Mouse (Mus musculus) adrenal gland, postnatal 25 days (tissue): ENCODE results near the gene Ifnz. TPM values are rescaled to one million over a fixed set of nuclear protein-coding genes. Genes with fewer than 3 reads are reported as not detected.
"Not testable (repeated sequence)": the region's sequence is repeated elsewhere in the genome, so short reads cannot be mapped to it uniquely, and the experiment has no call there.

Experiments used
- DNase-seq: peaks from one replicate; pipeline ENCODE4 v3.0.0; 2021; ENCODE audit warnings: mixed read lengths
- total RNA-seq: library from RNA; stranded (reverse); gene quantifications from 2 replicates; pipeline ENCODE4 v1.2.3, GENCODE M21; 2021

Gene Ifnz
- total RNA-seq, 1 experiment from 2014 or later = not detected

DNA sequence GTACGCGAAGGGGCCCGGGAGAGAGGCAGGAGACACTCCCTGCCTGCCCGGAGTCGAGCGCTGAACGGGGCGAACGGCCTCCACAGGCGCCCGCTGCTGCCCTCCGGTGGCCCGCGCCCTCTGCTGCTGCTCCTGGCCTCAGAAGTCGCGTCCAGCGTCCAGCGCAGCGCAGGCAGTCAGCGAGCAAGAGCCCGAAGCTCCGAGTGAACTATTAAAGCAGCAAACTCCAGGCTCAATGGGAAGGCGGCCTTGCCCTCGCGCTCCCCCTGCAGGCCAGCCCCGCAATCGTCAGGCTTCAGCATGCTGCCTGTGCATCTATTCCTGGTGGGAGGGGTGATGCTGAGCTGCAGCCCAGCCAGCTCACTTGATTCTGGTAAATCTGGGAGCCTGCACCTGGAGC lies 3.5 kb downstream of the Ifnz start, which contains the start of gene Gm13276:
Gene Gm13276, plus strand, starts transcription at position 301 of the 400 bp plus-strand sequence.
- DNase-seq = not testable (repeated sequence)

DNA sequence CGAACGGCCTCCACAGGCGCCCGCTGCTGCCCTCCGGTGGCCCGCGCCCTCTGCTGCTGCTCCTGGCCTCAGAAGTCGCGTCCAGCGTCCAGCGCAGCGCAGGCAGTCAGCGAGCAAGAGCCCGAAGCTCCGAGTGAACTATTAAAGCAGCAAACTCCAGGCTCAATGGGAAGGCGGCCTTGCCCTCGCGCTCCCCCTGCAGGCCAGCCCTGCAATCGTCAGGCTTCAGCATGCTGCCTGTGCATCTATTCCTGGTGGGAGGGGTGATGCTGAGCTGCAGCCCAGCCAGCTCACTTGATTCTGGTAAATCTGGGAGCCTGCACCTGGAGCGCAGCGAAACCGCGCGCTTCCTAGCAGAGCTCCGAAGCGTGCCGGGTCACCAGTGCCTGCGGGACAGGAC lies 6.5 kb downstream of the Ifnz start, which contains the start of gene Gm13277:
Gene Gm13277, plus strand, starts transcription at position 231 of the 400 bp plus-strand sequence.
- peak; percentile 60 for DNase-seq

DNA sequence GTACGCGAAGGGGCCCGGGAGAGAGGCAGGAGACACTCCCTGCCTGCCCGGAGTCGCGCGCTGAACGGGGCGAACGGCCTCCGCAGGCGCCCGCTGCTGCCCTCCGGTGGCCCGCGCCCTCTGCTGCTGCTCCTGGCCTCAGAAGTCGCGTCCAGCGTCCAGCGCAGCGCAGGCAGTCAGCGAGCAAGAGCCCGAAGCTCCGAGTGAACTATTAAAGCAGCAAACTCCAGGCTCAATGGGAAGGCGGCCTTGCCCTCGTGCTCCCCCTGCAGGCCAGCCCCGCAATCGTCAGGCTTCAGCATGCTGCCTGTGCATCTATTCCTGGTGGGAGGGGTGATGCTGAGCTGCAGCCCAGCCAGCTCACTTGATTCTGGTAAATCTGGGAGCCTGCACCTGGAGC lies 9.3 kb downstream of the Ifnz start, which contains the start of gene Gm13278:
Gene Gm13278, plus strand, starts transcription at position 301 of the 400 bp plus-strand sequence.
- DNase-seq = not testable (repeated sequence)

DNA sequence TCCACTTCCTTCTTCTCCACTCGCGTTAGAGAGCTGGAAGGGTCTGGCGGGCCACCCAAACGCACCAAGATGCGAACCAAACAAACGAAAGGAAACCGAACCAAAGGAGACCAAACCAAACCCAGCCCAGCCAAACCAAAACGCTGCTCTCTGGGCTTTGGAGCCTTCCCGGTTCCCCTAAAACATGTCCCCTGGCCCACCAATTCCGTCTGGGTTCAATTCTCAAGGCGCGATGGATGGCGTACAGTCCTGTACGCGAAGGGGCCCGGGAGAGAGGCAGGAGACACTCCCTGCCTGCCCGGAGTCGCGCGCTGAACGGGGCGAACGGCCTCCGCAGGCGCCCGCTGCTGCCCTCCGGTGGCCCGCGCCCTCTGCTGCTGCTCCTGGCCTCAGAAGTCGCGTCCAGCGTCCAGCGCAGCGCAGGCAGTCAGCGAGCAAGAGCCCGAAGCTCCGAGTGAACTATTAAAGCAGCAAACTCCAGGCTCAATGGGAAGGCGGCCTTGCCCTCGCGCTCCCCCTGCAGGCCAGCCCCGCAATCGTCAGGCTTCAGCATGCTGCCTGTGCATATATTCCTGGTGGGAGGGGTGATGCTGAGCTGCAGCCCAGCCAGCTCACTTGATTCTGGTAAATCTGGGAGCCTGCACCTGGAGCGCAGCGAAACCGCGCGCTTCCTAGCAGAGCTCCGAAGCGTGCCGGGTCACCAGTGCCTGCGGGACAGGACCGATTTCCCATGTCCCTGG lies 12.2 kb downstream of the Ifnz start, which contains the start of gene Gm13275:
Gene Gm13275, plus strand, starts transcription at position 552 of the 740 bp plus-strand sequence.
- peak; percentile 17 for DNase-seq

DNA sequence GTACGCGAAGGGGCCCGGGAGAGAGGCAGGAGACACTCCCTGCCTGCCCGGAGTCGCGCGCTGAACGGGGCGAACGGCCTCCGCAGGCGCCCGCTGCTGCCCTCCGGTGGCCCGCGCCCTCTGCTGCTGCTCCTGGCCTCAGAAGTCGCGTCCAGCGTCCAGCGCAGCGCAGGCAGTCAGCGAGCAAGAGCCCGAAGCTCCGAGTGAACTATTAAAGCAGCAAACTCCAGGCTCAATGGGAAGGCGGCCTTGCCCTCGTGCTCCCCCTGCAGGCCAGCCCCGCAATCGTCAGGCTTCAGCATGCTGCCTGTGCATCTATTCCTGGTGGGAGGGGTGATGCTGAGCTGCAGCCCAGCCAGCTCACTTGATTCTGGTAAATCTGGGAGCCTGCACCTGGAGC lies 15.2 kb downstream of the Ifnz start, which contains the start of gene Gm13279:
Gene Gm13279, plus strand, starts transcription at position 301 of the 400 bp plus-strand sequence.
- not testable (repeated sequence) for DNase-seq

DNA sequence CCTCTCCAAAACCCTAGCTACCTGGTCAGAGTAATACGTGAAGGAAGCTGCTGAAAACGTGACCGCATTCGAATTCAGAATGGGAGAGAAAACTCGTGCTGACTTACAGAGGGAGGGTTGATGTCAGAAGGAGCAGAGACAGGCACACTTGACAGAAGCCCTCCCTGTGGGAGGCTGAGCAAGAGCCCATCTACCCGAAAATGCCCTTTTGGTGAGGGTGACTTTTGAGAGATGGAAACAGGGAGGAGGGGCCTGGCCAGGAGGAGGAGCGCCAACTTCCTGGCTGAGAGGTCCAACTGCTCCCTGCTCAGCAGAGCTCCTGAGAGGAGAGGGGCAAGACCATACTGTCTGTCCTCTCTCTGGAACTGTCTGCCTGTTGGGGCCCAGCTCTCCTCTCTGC lies 17.4 kb downstream of the Ifnz start, which contains the start of gene Gm13285:
Gene Gm13285, plus strand, starts transcription at position 301 of the 400 bp plus-strand sequence.
- DNase-seq = not testable (repeated sequence)

DNA sequence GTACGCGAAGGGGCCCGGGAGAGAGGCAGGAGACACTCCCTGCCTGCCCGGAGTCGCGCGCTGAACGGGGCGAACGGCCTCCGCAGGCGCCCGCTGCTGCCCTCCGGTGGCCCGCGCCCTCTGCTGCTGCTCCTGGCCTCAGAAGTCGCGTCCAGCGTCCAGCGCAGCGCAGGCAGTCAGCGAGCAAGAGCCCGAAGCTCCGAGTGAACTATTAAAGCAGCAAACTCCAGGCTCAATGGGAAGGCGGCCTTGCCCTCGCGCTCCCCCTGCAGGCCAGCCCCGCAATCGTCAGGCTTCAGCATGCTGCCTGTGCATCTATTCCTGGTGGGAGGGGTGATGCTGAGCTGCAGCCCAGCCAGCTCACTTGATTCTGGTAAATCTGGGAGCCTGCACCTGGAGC lies 21.0 kb downstream of the Ifnz start, which contains the start of gene Gm13287:
Gene Gm13287, plus strand, starts transcription at position 301 of the 400 bp plus-strand sequence.
- not testable (repeated sequence) for DNase-seq

DNA sequence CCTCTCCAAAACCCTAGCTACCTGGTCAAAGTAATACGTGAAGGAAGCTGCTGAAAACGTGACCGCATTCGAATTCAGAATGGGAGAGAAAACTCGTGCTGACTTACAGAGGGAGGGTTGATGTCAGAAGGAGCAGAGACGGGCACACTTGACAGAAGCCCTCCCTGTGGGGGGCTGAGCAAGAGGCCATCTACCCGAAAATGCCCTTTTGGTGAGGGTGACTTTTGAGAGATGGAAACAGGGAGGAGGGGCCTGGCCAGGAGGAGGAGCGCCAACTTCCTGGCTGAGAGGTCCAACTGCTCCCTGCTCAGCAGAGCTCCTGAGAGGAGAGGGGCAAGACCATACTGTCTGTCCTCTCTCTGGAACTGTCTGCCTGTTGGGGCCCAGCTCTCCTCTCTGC lies 23.3 kb downstream of the Ifnz start, which contains the start of gene Gm13288:
Gene Gm13288, plus strand, starts transcription at position 301 of the 400 bp plus-strand sequence.
- DNase-seq = not testable (repeated sequence)

DNA sequence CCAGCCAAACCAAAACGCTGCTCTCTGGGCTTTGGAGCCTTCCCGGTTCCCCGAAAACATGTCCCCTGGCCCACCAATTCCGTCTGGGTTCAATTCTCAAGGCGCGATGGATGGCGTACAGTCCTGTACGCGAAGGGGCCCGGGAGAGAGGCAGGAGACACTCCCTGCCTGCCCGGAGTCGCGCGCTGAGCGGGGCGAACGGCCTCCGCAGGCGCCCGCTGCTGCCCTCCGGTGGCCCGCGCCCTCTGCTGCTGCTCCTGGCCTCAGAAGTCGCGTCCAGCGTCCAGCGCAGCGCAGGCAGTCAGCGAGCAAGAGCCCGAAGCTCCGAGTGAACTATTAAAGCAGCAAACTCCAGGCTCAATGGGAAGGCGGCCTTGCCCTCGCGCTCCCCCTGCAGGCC lies 23.8 kb downstream of the Ifnz start:
- peak; percentile 26 for DNase-seq

DNA sequence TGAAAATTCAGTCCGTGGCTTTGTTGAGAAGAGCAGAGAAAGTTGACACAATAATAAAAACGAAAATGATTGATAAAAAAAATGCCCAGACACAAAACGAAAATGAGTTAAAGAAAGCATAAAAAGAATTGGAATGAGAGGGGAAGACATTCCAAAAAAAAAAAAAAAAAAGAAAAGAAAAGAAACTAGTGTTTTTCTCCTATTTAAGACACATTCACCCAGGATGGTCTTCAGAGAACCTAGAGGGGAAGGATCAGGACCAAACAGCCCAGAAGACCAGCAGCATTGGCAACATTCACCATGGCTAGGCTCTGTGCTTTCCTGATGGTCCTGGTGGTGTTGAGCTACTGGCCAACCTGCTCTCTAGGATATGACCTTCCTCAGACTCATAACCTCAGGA lies 34.0 kb downstream of the Ifnz start, which contains the start of gene Ifna7:
Gene Ifna7, plus strand, starts transcription at position 301 of the 400 bp plus-strand sequence.
- no peak for DNase-seq

DNA sequence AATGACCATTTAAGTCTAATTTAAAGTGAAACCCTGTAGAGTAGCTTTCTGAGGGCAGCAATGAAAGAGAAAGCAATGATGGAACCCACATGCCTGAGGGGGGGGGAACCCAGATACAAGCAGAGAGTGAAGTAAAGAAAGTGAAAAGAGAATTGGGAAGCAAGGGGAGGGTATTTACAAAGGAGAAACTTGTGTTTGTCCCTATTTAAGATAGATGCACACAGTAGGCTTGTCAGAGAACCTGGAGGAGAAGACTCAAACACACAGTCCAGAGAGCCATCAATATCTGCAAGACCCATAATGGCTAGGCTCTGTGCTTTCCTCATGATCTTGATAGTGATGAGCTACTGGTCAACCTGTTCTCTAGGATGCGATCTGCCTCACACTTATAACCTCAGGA lies 37.7 kb downstream of the Ifnz start, which contains the start of gene Ifna11:
Gene Ifna11, plus strand, starts transcription at position 301 of the 400 bp plus-strand sequence.
- DNase-seq = no peak

DNA sequence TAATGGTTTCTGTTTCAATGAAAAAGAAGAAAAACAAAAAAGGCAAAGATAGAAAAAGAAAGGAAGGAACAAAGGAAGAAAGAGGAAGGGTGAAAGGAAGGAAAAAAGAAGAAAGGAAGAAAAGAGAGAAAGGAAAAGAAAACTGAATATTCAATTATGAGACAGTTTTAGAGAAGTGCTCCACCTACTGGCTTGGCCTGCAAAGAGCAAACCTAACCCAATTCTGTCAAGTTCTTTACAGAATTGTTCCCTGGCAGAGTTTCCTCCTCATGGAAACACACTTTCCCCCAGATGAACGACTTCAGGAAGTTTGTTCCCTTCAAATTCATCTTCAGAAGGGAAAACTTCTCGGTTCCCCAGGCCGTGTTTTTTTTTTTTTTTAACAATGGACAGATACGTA lies 41.1 kb downstream of the Ifnz start:
- DNase-seq = no peak

DNA sequence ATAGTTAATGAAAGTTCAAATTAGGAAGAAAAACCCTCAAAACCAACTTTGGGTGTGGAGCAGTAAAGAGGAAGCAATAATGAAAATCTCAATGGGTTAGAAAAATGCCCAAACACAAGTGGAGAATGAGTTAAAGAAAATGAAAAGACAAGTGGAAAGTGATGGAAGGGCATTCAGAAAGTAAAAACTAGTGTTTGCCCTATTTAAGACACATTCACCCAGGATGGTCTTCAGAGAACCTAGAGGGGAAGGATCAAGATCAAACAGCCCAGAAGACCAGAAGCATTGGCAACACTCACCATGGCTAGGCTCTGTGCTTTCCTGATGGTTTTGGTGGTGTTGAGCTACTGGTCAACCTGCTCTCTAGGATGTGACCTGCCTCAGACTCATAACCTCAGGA lies 45.2 kb downstream of the Ifnz start, which contains the start of gene Ifna6:
Gene Ifna6, plus strand, starts transcription at position 301 of the 400 bp plus-strand sequence.
- not testable (repeated sequence) for DNase-seq

DNA sequence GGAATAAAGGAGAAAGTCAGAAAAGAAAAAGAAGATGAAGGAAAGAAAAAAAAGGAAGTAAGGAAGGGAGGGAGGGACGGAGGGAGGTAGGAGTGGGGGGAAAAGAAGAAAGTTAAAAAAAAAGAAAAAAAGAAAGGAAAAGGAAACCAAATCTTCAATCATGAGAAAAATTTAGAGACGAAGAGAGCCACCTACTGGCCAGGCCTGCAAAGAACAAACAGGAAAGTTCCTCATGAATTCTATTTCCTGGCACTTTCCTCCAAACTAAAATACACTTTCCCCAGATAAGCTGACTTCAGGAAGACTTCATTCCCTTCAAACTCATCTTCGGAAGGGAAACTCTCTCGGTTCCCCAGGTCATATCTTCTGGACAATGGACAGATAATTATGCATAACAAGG lies 48.6 kb downstream of the Ifnz start:
- DNase-seq = peak; percentile 7

Other genes starting within 250 kb of the Ifnz start
- gene Ifna15, start 223.9 kb upstream of the Ifnz start, total RNA-seq = not detected in 2 replicates
- not detected in 2 replicates for gene Ifna14, start 210.3 kb upstream of the Ifnz start, total RNA-seq
- gene Ifna9, start 189.7 kb upstream of the Ifnz start, total RNA-seq = not detected in 2 replicates
- not detected in 2 replicates for gene Ifna12, start 178.8 kb upstream of the Ifnz start, total RNA-seq
- not detected in 2 replicates for gene C87499, start 147.7 kb upstream of the Ifnz start, total RNA-seq
- not detected in 2 replicates for gene Ifna13, start 137.7 kb upstream of the Ifnz start, total RNA-seq
- gene Ifna16, start 105.2 kb upstream of the Ifnz start, total RNA-seq = not detected in 2 replicates
- gene Ifna2, start 98.2 kb upstream of the Ifnz start, total RNA-seq = not detected in 2 replicates
- not detected in 2 replicates for gene Ifnab, start 90.8 kb upstream of the Ifnz start, total RNA-seq
- gene Gm26566, start 60.3 kb upstream of the Ifnz start, total RNA-seq = 0.73 and 0.95 TPM in 2 replicates
- 83.9 and 94.1 TPM in 2 replicates for gene Klhl9, start 59.7 kb upstream of the Ifnz start, total RNA-seq
- not detected in 2 replicates for gene Gm13271, start 27.3 kb upstream of the Ifnz start, total RNA-seq
- not detected in 2 replicates for gene Gm13283, start 22.0 kb upstream of the Ifnz start, total RNA-seq
- gene Gm13290, start 8.3 kb upstream of the Ifnz start, total RNA-seq = not detected in 2 replicates
- gene Gm13289, start 5.2 kb upstream of the Ifnz start, total RNA-seq = not detected in 2 replicates
- not detected in 2 replicates for gene Gm13272, start 2.3 kb upstream of the Ifnz start, total RNA-seq
- gene Gm13276, start 3.6 kb downstream of the Ifnz start, total RNA-seq = not detected in 2 replicates
- not detected in 2 replicates for gene Gm13277, start 6.5 kb downstream of the Ifnz start, total RNA-seq
- not detected in 2 replicates for gene Gm13278, start 9.4 kb downstream of the Ifnz start, total RNA-seq
- not detected in 2 replicates for gene Gm13275, start 12.4 kb downstream of the Ifnz start, total RNA-seq
- gene Gm13279, start 15.3 kb downstream of the Ifnz start, total RNA-seq = not detected in 2 replicates
- gene Gm13285, start 17.5 kb downstream of the Ifnz start, total RNA-seq = 0.36 TPM in 1 of 2 replicates, not detected in the other
- not detected in 2 replicates for gene Gm13287, start 21.1 kb downstream of the Ifnz start, total RNA-seq
- not detected in 2 replicates for gene Gm13288, start 23.4 kb downstream of the Ifnz start, total RNA-seq
- not detected in 2 replicates for gene Ifna7, start 34.1 kb downstream of the Ifnz start, total RNA-seq
- gene Ifna11, start 37.8 kb downstream of the Ifnz start, total RNA-seq = not detected in 2 replicates
- not detected in 2 replicates for gene Ifna6, start 45.3 kb downstream of the Ifnz start, total RNA-seq
- gene Ifna5, start 53.4 kb downstream of the Ifnz start, total RNA-seq = not detected in 2 replicates
- not detected in 2 replicates for gene Ifna4, start 59.7 kb downstream of the Ifnz start, total RNA-seq
- not detected in 2 replicates for gene Ifna1, start 68.0 kb downstream of the Ifnz start, total RNA-seq
- gene Ifne, start 98.1 kb downstream of the Ifnz start, total RNA-seq = not detected in 2 replicates